Mouse (Mus musculus): ENCODE measurements around the gene Pde4d. TPM values are rescaled to one million over a fixed set of nuclear protein-coding genes. Genes with fewer than 3 reads are reported as not detected.
A peak's percentile ranks its signal among the peaks of the same experiment; 100 is the strongest.

Gene Pde4d
- total RNA-seq, 2 experiments from 2014 or later: 103 to 116 TPM

GRCm38 (mm10) chr13:109664956-109665802, 1215.4 kb downstream of the Pde4d start:
- DNase-seq (ENCODE audit: low spot score in 2 of 2): no peak
- intact Hi-C loops (cut with DNase I): no loop called here

DNA sequence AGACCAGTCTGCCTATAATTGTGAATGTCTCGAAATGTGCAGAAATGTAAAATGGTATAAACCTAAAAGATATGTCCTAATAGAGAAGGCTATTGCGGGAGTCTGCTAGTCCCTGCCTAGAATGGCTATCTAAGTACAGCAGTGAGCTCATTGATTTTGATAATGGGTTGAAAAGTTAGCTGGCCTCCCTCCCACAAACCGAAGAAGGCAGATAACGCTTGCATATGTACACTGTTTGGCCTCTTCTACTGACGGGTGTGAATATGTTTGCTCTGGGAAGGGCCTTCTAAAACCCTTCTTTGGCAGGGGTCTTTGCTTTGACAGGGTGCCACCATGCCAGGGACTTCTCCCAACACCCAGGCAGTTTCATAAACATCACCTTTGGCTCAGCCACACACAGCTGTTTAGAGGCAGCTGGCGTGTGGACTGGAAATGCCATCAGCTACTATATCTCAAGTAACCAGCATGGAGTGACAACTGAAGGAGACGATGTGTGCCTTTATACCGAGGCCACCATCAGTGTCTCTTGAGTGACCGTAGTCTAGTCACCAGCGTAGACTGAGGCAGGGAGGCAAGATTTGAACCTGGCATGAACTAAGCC, 1216.2 kb downstream of the Pde4d start:
- DNase-seq (ENCODE audit: low spot score in 2 of 2): no peak
- intact Hi-C loops (cut with DNase I): no loop called here

GRCm38 (mm10) chr13:109669965-109670364, 1220.2 kb downstream of the Pde4d start:
- no peak for DNase-seq (ENCODE audit: low spot score in 2 of 2)
- intact Hi-C loops (cut with DNase I): no loop called here

GRCm38 (mm10) chr13:109671589-109672347, 1222.0 kb downstream of the Pde4d start:
- DNase-seq (ENCODE audit: low spot score in 2 of 2): peak; percentile 44 to 67
- intact Hi-C loops (cut with DNase I): no loop called here

DNA sequence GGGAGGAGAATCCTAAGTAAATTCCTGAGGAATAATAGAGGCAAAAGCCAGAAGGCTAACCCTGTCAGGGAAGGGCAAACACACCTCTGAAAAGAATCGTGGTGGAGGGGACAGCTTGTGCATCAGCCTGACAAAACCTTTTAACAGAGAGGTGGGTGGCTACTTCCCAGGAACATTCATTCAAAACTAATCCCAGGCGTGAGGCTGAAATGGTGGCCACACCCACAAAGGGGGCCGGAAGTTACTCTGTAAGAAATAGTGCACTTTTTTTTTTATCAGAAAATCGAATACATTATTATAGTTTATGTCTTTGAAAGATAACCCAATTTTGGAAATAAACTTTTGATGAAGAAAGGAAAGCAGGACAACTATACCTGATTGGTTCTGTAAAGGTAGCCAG, 1227.3 kb downstream of the Pde4d start:
- intact Hi-C loops (cut with DNase I): no loop called here
- no peak for DNase-seq (ENCODE audit: low spot score in 2 of 2)

GRCm38 (mm10) chr13:109677617-109678016, 1227.9 kb downstream of the Pde4d start:
- DNase-seq (ENCODE audit: low spot score in 2 of 2): no peak
- intact Hi-C loops (cut with DNase I): no loop called here

GRCm38 (mm10) chr13:109678991-109679390, 1229.2 kb downstream of the Pde4d start:
- no peak for DNase-seq (ENCODE audit: low spot score in 2 of 2)
- intact Hi-C loops (cut with DNase I): no loop called here

- no peak for DNase-seq (ENCODE audit: low spot score in 2 of 2)
- intact Hi-C loops (cut with DNase I): no loop called here
Observed at GRCm38 (mm10) chr13:109680229-109680628, 1230.5 kb downstream of the Pde4d start.

DNA sequence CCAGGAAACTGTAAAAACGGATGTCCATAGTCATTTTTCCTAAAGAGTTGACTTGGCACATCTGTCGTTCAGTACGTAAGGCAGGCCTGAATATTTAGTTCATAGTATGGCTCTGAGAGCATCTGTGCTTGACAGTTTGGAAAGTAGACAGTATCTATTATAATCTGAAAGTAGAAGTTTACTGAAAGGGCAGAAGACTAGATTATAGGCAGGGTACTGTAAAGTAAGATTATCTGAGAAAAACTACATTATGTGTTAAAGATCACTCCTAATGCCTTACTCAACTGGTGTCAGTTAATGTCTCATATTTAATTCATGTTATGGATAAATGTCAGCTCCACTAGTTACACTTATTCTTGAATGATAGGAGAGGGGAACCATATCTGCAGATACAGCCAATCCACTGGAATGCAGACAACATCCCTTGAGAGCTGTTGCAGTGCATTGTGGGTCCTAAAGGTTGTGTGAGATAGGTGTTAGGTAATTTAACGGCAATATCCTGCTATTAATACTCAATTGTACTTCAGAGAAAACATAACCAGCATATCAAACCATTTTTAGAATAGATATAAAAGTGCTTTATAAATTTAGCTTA, 1232.0 kb downstream of the Pde4d start:
- DNase-seq (ENCODE audit: low spot score in 2 of 2): no peak
- intact Hi-C loops (cut with DNase I): no loop called here

DNA sequence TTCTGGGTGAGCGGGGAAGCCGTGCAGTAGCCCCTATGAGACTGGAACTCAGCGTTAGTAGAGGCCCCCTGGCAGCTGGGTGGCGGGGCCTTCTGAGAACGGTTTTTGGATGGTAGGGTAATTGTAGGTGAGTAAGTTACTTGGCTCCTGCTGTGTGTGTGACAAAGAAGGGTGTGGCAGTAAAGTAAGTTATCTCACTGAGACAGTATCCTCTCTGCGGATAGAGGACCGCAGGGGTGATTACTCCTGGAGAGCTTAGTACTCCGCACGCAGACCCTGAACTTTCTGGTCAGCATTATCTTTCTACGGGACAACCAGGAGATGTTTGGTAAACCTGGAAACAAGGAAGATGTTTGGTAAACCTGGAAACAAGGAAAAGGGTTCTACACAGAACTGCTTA, 1233.3 kb downstream of the Pde4d start:
- DNase-seq (ENCODE audit: low spot score in 2 of 2): no peak
- intact Hi-C loops (cut with DNase I): no loop called here

GRCm38 (mm10) chr13:109684985-109685295, 1235.2 kb downstream of the Pde4d start:
- intact Hi-C loops (cut with DNase I): loop anchor here (5.0 kb wide), 2 partner anchors 42 to 68 kb away; no protein-coding TSS in a partner anchor

DNA sequence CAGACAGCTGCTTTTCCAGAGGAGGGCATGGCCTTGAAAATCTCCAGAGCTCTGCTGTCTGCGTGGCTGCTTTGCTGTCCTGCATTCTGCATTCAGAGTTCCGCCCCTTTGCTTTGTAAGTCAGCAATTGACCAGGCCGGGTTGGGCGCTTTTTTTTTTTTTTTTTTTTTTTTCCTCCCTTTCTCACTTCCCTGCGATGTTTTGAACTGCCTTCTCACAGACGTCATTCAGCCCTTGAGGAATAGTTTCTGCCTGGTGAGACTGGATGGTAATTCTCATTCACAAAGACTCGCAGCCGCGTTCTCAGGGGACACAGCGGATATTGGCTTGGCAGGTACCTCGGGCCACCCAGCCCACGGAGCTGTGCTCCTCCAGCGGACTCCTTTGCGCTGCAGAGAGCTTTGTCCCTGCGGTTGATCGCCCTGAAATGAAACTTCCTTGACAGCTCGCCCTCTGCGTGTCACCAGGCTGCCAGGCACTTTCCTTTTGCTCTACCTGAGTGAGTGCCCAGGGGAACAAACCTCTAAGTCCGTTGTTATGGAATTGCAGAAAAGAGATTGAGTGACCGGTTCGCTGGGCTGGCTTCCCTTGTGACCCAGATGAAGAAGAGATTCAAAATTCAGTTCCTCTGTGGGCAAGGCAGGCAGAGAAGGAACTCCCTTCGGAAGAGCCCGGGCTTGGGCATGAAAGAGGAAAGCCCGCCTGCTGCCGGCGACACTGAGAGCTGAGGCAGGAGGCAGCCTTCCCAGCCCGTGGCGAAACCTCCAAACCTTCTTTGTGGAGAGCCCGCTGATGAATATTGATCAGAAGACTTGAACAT, 1235.8 kb downstream of the Pde4d start:
- DNase-seq (ENCODE audit: low spot score in 2 of 2): peak; percentile 20 to 37
- intact Hi-C loops (cut with DNase I): loop anchor here (5.0 kb wide), 2 partner anchors 42 to 68 kb away; no protein-coding TSS in a partner anchor

More at GRCm38 (mm10) chr13:109684985-109685295, 1235.2 kb downstream of the Pde4d start:
- DNase-seq (ENCODE audit: low spot score in 2 of 2): no peak

DNA sequence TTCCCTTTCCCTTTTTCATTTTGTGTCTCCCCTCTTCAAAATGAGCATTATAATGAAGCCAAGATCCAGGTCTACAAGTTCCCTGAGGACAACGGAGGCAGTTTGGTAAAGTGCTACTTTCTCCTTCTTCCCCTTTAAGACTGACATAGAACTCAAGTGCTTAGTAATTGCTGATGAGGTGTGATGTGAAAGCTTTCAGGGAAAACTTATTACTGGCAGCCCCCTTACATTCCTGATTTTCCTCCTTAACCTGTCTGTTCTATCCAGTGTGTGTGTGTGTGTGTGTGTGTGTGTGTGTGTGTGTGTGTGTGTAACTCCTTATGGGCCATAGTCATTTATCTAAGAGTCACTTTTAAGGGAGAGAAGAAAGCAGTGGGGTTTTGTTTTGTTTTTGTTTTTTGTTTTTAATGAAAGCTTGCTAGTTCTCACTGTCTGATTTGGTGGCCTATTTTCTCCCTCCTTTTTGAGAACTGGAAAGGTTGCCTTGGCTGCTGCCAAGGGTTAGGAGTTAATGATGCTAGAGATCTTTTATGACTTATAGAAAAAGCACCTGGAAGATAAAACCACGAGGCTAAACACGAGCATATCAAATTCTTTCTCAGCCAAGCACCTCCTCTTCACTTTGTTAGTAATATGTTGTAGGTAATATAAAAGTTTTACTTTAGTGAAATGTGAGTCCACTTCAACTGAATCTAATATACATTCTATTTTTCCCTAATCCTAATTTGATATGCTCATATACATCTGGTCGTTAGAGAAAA, 1236.5 kb downstream of the Pde4d start:
- intact Hi-C loops (cut with DNase I): loop anchor here (5.0 kb wide), 2 partner anchors 41 to 69 kb away; no protein-coding TSS in a partner anchor
- DNase-seq (ENCODE audit: low spot score in 2 of 2): no peak

- intact Hi-C loops (cut with DNase I): loop anchor here (5.0 kb wide), 2 partner anchors 40 to 70 kb away; no protein-coding TSS in a partner anchor
- no peak for DNase-seq (ENCODE audit: low spot score in 2 of 2)
Observed at GRCm38 (mm10) chr13:109686906-109687305, 1237.2 kb downstream of the Pde4d start.

DNA sequence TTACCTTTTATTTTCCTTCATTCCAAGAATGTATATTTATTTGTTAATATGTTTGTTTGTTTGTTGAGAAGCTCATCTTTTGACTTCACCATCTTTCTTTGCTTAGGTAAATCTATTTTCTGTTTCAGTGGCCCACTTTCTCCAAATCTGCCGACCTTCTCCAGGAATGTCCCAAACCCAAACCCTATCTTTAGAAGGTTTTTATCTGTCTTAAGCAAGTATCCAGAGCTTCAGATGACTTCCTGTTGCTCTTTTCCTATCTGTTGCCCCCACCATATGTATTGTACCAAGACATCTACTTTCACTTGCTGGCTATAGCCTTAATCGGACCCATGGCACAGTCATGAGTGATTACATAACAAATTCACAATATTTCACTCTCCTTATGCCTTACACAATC, 1238.4 kb downstream of the Pde4d start:
- intact Hi-C loops (cut with DNase I): loop anchor here (5.0 kb wide), 2 partner anchors 39 to 71 kb away; no protein-coding TSS in a partner anchor
- no peak for DNase-seq (ENCODE audit: low spot score in 2 of 2)

GRCm38 (mm10) chr13:109689176-109689575, 1239.4 kb downstream of the Pde4d start:
- intact Hi-C loops (cut with DNase I): loop anchor here (5.0 kb wide), 2 partner anchors 38 to 72 kb away; no protein-coding TSS in a partner anchor
- DNase-seq (ENCODE audit: low spot score in 2 of 2): no peak

- intact Hi-C loops (cut with DNase I): no loop called here
- DNase-seq (ENCODE audit: low spot score in 2 of 2): no peak
Observed at GRCm38 (mm10) chr13:109690558-109690957, 1240.8 kb downstream of the Pde4d start.

DNA sequence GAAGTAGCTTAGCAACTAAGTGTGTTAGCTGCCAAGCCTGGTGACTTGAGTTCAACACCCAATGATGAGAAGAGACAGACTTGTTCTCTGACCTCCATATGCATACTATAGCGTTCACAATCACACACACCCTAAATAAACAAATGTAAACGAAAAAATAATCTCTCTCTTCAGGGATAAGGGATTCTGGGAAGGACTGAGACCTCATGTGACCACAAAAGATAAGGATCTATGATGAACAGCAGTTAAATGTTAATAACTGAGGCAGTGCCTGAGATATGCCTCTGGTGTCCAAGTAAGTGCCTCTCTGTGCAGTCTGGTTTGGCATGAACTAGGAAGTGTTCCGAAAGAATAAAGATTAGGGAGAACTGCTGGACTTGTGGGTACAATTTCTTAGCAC, 1243.1 kb downstream of the Pde4d start:
- no peak for DNase-seq (ENCODE audit: low spot score in 2 of 2)
- intact Hi-C loops (cut with DNase I): no loop called here
